Mouse (Mus musculus) lung, embryonic 15.5 days (tissue): ENCODE measurements at regions not wholly inside any gene's neighbourhood (a gene's known extent, or its start where the extent isn't known, plus 50 kb on each side); places are given as distances from the start of the nearest gene placed in this dataset.

Experiments
- ATAC-seq: fragments of 200-750 bp; cut with Nextera tagmentation; 2 replicates; pipeline ENCODE4 v1.8.0; 2017; ENCODE audit warnings: moderate number of reproducible peaks, borderline replicate concordance; ENCODE audit not compliant: low FRiP score, low TSS enrichment; ENCODE audit errors: extremely low read depth
- H3K27ac ChIP-seq: fragments of 300-500 bp; sonication (generic); 2 replicates; pipeline ENCODE4 v1.5.1; 2015; ENCODE audit warnings: moderate library complexity, mild to moderate bottlenecking, inconsistent platforms
- H3K27me3 ChIP-seq: fragments of 300-500 bp; sonication (generic); 2 replicates; pipeline ENCODE4 v1.6.1; 2015; ENCODE audit warnings: inconsistent platforms
- H3K36me3 ChIP-seq: fragments of 300-500 bp; sonication (generic); 2 replicates; pipeline ENCODE4 v1.6.1; 2015; ENCODE audit warnings: inconsistent platforms
- H3K4me1 ChIP-seq: fragments of 300-500 bp; sonication (generic); 2 replicates; pipeline ENCODE4 v1.6.1; 2015; ENCODE audit warnings: inconsistent platforms
- H3K4me2 ChIP-seq: fragments of 300-500 bp; sonication (generic); 2 replicates; pipeline ENCODE4 v1.6.1; 2015; ENCODE audit warnings: inconsistent platforms, mild to moderate bottlenecking, moderate library complexity
- H3K4me3 ChIP-seq: fragments of 300-500 bp; sonication (generic); 2 replicates; pipeline ENCODE4 v1.5.1; 2015; ENCODE audit warnings: mild to moderate bottlenecking, inconsistent platforms
- H3K9ac ChIP-seq: fragments of 300-500 bp; sonication (generic); 2 replicates; pipeline ENCODE4 v1.6.1; 2015; ENCODE audit warnings: inconsistent platforms
- H3K9me3 ChIP-seq: fragments of 300-500 bp; sonication (generic); 2 replicates; pipeline ENCODE4 v1.6.1; 2016; ENCODE audit warnings: inconsistent platforms
- WGBS: fragments of 180-500 bp; shearing (Covaris S2); methylation state at CpG from one replicate; pipeline ENCODE4 v1.1.7; 2015; 5-methylcytosine and 5-hydroxymethylcytosine counted together

DNA sequence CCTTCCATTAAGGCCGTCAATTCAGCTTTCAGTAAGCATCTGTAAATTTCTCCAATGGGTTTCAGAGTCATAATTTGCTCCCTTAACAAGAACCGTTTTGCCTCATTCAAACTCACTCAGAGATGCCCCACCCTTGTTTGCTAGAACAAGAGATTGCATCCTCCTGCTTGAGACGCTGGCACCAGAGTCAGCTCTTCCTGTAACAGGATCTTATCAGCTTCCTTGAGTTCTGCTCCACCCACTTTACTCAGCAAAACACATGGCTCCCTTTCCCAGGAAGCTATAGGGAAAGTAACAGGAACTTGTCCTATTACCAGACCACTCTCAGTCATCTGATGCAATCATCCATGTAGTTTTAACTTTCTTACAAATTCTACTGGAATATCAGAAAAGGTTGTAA, 52.7 kb upstream of the Wscd1 start:
- H3K27ac ChIP-seq = no peak overlapping the region
- ATAC-seq = no peak
- H3K9ac ChIP-seq = no peak overlapping the region
- H3K9me3 ChIP-seq = no peaks in the 10 kb centered on the region
- H3K4me1 ChIP-seq = no peaks in the 10 kb centered on the region
- no peaks in the 10 kb centered on the region for H3K36me3 ChIP-seq
- no peak overlapping the region for H3K4me3 ChIP-seq
- H3K27me3 ChIP-seq = no peaks in the 10 kb centered on the region
- WGBS = 32% methylated on average over 3 of the region's 3 CpGs
- H3K4me2 ChIP-seq = no peak overlapping the region

DNA sequence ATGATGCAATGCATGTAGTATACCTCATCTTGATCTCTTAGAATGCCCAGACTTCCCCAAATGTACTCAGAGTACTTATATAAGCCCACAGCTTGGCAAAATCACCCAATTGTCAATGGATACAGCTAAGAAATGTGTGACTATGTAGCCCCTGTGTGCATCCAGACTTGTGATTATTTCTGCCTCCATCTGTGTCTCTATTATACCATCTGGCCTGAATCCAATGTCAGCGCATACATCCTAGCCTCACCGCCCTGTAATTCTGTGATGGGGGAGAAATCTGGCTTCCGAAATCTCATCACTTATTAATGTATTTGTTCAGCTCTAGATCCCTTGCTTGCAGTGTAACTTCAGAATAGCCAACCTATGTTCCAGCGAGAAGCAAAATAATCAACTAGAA, 50.9 kb upstream of the Wscd1 start:
- no peak overlapping the region for H3K27ac ChIP-seq
- H3K9ac ChIP-seq = no peak overlapping the region
- ATAC-seq = no peak
- no peaks in the 10 kb centered on the region for H3K27me3 ChIP-seq
- WGBS = 82% methylated on average over 4 of the region's 4 CpGs
- H3K36me3 ChIP-seq = no peaks in the 10 kb centered on the region
- H3K4me2 ChIP-seq = no peak overlapping the region
- no peaks in the 10 kb centered on the region for H3K9me3 ChIP-seq
- no peak overlapping the region for H3K4me3 ChIP-seq
- H3K4me1 ChIP-seq = no peaks in the 10 kb centered on the region
